Mouse (Mus musculus) mesoderm, embryonic 11.5 days (tissue): ENCODE measurements around the gene Itk.

ENCODE experiments used
- DNase-seq: peaks from one replicate; pipeline ENCODE4 v3.0.0-alpha.2; 2012; ENCODE audit warnings: low read depth, low spot score

The Itk gene

GRCm38 (mm10) chr11:46360991-46361665, 28.2 kb downstream of the Itk start:
- no peak for DNase-seq

DNA sequence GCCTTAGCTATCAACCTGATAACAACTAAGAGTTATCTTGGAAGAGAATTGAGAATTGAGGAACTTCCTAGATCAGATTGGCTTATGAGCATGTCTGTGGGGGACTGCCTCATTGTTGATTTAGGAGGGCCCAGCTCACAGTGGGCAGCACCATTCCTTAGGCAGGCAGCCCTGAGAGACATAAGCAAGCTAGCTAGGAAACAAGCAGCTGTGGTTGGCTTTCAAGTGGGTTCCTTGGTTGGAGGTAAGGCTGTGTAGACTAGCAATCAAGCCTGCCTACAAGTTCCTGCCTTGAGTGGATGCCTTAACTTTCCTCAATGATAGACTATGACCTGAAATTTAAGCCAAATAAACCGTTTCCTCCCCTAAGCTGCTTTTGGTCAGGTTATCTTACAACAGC, 30.9 kb downstream of the Itk start:
- DNase-seq: no peak

DNA sequence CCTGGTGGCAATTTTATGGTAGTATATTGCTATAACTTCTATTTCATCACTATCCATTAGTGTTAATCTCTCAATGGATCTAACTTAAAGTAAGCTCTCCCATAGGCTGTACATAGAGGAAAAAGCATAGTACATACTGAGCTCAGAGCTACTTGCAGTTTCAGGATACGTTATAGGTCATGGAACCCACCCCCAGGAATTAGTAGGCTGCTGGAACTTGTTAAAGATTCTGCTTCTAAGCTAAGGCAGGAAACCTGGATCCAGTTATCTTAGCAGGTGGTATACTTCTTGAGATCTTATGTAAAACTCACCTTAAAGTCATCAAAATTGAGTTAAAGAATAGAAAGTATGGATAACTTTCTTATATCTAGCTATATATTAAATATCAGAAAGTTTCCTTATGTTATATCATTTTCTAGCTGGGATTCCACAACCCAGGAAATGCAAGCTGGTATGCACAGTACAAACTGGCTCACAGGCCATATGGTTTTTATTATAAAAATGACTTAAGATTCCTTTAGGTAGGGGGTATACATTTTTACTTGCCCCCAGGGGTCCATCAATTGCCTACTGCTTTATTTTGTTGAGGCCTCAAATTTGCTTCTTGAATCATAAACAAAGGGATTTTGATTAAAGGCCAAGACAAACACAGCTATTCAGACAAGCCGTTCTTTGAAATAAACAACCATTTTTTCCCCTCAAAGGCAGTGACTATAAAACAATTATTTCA, 39.5 kb downstream of the Itk start:
- peak; percentile 48 for DNase-seq

- DNase-seq: no peak
These were observed 40.9 kb downstream of the Itk start for GRCm38 (mm10) chr11:46348416-46348815.

GRCm38 (mm10) chr11:46347756-46348155, 41.6 kb downstream of the Itk start:
- no peak for DNase-seq

- no peak for DNase-seq
These were observed 45.3 kb downstream of the Itk start for GRCm38 (mm10) chr11:46343886-46344546.

- DNase-seq: no peak
These were observed 47.4 kb downstream of the Itk start for GRCm38 (mm10) chr11:46341960-46342359.

GRCm38 (mm10) chr11:46336020-46336419, 53.3 kb downstream of the Itk start:
- DNase-seq: no peak

GRCm38 (mm10) chr11:46332217-46332616, 57.1 kb downstream of the Itk start:
- DNase-seq: no peak

DNA sequence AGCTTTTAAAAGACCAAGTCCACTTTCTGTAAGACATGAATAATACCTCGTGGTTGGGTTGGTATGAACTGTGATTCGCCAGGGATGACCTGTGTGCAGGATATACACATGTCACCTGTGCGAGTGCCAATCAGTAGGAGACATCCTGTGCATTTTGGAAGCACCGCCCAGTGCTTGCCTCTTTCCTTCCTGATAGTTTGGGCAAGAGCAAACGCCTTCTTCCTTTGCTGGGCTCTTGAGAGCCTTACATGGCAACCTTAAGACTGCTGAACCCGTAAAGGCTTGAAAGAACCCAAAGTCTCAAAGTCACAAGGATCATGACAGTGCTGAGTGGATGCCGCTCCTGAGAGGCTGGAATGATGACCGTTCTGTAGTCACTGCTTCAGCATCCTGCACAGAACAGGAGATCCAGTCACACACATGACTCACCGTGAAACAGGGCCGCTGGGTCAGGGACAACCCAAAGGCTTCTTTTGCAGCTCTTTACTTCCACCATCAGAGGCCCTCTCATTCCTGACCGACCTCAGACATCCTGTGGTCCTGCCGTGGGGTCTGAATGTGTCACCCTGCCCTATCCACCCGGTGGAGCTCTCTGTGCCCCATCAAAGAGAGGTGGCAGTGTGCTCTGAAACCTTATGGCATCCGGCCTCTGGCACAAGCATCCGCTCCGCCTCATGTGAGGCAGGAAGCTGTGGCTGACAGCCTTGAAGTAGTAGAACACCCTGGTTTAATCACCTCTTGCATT, 62.9 kb downstream of the Itk start:
- no peak for DNase-seq

DNA sequence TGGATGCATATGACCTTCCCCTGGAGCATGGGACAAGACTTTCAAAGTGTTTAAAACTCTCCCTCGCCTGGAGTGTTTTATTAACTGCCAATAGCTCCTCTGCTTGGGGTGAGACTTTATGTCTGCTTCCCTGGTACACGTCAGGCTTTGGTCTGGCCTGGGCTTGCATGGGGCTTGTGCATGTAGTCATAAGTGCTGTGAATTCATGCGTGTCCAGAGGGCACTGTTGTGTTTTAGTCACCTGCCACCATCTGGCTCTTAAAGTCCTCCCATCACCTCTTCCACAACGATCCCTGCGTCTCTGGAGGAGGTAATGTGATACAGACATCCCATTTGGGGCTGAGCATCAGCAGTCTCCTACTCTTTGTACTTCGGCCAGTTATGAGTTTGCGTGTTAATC, 67.8 kb downstream of the Itk start:
- DNase-seq: no peak

- no peak for DNase-seq
These were observed 74.8 kb downstream of the Itk start for GRCm38 (mm10) chr11:46314534-46314933.

GRCm38 (mm10) chr11:46313851-46314250, 75.5 kb downstream of the Itk start:
- DNase-seq: no peak

- DNase-seq: no peak
These were observed 76.7 kb downstream of the Itk start, which contains the start of gene Cyfip2 for GRCm38 (mm10) chr11:46312523-46313035. Cyfip2 (minus strand) TSS chr11:46312859.

DNA sequence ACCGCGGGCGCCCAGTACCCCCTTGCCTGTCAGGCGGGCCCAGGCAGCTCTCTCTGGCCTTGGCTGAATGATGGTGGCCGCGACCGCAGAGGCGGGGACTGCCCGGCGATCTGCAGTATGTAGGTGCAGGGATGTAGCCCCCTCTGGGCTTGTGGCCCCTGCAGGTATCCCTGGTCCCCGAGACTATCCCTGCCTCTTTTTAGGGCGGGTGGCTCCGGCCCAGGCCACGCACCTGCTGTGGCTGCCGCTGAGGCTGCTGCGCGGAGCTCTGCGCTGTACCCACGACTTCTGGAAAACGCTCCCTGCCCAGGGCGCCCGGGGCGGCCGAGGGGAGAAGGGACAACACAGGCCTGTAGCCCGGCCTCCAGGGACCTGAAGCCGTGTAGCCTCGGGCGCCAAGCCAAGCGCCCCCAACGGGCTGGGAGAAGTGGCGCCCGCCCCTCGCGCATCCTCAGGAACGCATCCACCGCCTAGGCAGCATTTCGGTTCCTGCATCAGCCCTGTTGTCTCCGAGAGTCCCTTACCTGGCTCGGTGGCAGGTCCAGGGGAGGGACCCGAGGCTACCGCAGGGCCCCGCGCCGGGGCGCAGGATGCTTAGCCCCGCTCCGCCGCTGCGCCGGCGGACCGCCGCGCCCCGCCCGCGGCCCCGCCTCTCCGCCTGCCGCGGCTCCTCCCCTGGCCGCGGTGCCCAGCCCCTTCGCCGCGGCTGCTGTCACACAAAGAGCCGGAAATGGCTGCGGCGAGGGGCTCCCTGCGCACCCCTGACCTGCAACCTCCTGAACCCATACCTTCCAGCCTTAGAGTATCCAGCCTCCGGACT, 77.4 kb downstream of the Itk start:
- peak; percentile 61 for DNase-seq

GRCm38 (mm10) chr11:46311181-46311702, 78.1 kb downstream of the Itk start:
- no peak for DNase-seq

- no peak for DNase-seq
These were observed 78.7 kb downstream of the Itk start for GRCm38 (mm10) chr11:46310647-46311063.

DNA sequence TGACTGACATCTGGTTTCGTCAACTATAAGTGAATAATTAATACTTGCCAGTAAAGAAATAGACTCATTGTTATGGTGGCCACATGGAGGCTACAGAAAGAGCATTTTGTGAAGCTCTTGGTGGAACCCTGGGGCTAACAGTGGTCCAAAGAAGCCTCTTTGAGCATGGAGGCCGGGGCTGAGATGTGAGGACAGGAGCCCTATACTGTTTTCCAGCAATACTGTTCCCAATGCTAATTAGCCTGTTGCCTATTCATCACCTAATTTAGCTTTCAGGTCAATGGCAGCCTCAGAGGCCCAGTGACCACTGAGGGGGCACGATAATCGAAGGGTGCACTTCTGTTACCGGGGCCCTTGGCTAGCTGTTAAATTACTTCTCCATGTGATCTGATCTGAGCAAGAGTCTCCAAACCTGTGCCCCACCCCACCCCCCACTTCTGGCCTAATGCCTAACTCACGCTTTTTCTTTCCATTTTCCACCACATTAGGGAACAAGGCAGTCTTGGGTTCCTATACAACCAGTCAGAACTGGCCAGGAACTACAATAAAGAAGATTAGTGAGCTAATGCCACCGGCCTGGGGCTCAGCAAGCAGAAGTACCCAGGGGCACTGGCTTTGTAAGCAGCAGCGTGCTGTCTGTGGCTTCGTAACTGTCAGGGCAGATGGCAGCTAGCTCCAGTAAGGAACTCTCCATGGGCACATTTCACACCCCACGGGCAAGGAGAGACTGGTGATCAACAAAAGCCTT, 79.3 kb downstream of the Itk start:
- peak; percentile 32 for DNase-seq

DNA sequence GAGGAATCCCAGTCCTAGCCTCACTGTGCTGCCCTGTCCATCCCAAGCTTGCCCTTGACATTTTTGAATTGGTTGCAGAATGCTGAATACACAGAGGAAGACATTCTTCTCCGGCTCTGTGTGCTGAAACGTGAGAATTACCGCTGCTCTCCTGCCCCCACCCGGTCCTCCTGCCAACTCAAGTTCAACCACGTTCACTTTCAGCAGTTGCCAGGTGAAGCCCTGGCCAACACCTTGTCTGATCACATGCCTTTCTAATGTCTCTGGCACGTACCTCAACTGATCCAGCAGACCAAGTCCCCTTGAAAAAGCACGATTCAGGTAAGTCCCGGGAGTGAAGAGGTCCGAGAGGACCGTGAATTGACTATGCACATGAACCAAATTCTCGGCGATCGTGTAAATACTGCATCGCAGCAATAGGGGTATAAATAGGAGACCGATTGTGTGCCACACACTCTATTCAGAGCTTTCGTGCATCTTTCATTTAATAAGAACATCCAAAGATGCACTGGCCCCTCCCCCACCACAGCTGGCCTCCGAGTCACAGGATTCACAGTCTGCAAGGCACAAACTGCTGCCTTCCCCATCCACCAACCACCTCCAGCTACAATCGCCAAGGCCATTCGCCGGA, 80.1 kb downstream of the Itk start:
- no peak for DNase-seq
